34 mouse cellular contexts compared by ENCODE assay signal in the genomic region with DNA sequence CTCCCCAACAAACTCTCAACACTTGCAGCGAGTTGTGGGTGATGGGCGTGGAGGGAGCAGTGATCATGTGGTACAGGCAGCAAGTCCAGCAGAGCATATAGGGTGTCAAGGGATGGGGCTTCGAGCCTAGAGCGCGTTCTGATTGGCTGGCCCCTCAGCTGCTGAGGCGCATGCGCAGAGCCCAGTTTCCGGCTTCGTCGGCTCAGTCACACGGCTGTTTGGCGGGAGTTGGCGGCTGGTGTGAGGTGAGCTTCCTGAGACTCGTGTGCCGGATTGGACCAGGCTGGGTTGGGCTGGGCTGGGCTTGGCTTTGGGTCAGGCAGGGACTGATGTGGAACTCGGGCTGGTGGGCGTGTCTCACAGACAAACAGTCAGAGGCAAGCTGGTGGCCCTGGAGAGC. TPM values are rescaled to one million over a fixed set of nuclear protein-coding genes. Genes with fewer than 3 reads are reported as not detected.
A peak's percentile ranks its signal among the peaks of the same experiment; 100 is the strongest.
DNase-seq lines count a peak whose midpoint lies in the region; ATAC-seq and TF ChIP-seq lines count a peak whose summit lies in the region.
"Had no signal": no experiment of that assay in that cellular context is flagged by ENCODE, and none has a peak within 500 bp of the region (broad histone marks: within the 10 kb centered on the region; RNA-seq: fewer than 3 reads in every experiment).

A gene (plus strand): TSS at position 223 of the 400 bp plus-strand sequence.

- 0 out of 2 replicates have a peak within 1 kb of the TSS, but pooled peaks have one; percentile 8 for H3K27ac ChIP-seq in heart, embryonic 10.5 days
- no peak within 1 kb of the TSS for H3K27ac ChIP-seq in heart, embryonic 11.5 days (ENCODE audit: low read depth, low read length)
- no peak within 1 kb of the TSS for H3K27ac ChIP-seq in stomach, postnatal 0 days (replicated peaks)
- no peak within 1 kb of the TSS for H3K27ac ChIP-seq in hindbrain, embryonic 10.5 days
- H3K27ac ChIP-seq: gastrocnemius, adult 2 months; heart, embryonic 15.5 days; hindbrain, embryonic 13.5 days; kidney, embryonic 15.5 days; layer of hippocampus, adult 2 months; left cerebral cortex, adult 2 months; limb, embryonic 12.5 days had no signal

- no peak within 1 kb of the TSS for H3K4me3 ChIP-seq in heart, embryonic 10.5 days
- H3K4me3 ChIP-seq in heart, embryonic 11.5 days (ENCODE audit: low read depth, low read length) = no peak within 1 kb of the TSS
- no peak within 1 kb of the TSS for H3K4me3 ChIP-seq in stomach, postnatal 0 days (ENCODE audit: low read depth, low read length)
- H3K4me3 ChIP-seq in hindbrain, embryonic 10.5 days = no peak within 1 kb of the TSS
- H3K4me3 ChIP-seq: erythroblast, embryonic 14.5 days; gastrocnemius, adult 2 months; heart, embryonic 15.5 days; hindbrain, embryonic 13.5 days; kidney, embryonic 15.5 days; layer of hippocampus, adult 2 months; left cerebral cortex, adult 2 months; limb, embryonic 12.5 days had no signal

- no peak for DNase-seq in heart, embryonic 10.5 days (ENCODE audit: low spot score)
- peak; percentile 15 for DNase-seq in thymus, postnatal 4 days
- DNase-seq in thymus, adult 18-20 months = no peak
- no peak for DNase-seq in stomach, postnatal 0 days (ENCODE audit: low spot score)
- DNase-seq in hindbrain, embryonic 10.5 days (ENCODE audit: low spot score) = no peak
- no peak for DNase-seq in gastrocnemius, postnatal 10 days
- DNase-seq: adrenal gland, postnatal 10 days; cerebellum, adult 9-10 months; gastrocnemius, adult 2 months; kidney, adult 18-20 months; kidney, postnatal 36 days; liver, postnatal 0 days; lung, postnatal 36 days; right cerebral cortex, postnatal 25 days; spleen, adult 18-20 months; thymus, adult 2 months; thymus, postnatal 36 days had no signal

- peaks cover 13% of the 10 kb centered on the region for H3K4me1 ChIP-seq in heart, embryonic 10.5 days
- no peaks in the 10 kb centered on the region for H3K4me1 ChIP-seq in heart, embryonic 11.5 days (ENCODE audit: control insufficient read depth, insufficient read depth, low read length)
- H3K4me1 ChIP-seq in stomach, postnatal 0 days (replicated peaks; ENCODE audit: control insufficient read depth, insufficient read depth) = no peaks in the 10 kb centered on the region
- H3K4me1 ChIP-seq in hindbrain, embryonic 10.5 days (replicated peaks) = no peaks in the 10 kb centered on the region
- H3K4me1 ChIP-seq: heart, embryonic 15.5 days; hindbrain, embryonic 13.5 days; kidney, embryonic 15.5 days; limb, embryonic 12.5 days had no signal

- no peak within 1 kb of the TSS for H3K9ac ChIP-seq in heart, embryonic 11.5 days (ENCODE audit: low read depth, low read length)
- H3K9ac ChIP-seq in stomach, postnatal 0 days (ENCODE audit: low read length) = no peak within 1 kb of the TSS
- H3K9ac ChIP-seq: heart, embryonic 15.5 days; hindbrain, embryonic 13.5 days; kidney, embryonic 15.5 days; limb, embryonic 12.5 days; liver, postnatal 0 days had no signal

- no peak for TF ChIP-seq CTCF in stomach, postnatal 0 days (IDR thresholded peaks at IDR 0.05; ENCODE audit: low read depth)

- 80% methylated on average over 17 of the region's 17 CpGs for whole genome bisulfite sequencing in heart, embryonic 10.5 days
- 87% methylated on average over 17 of the region's 17 CpGs for WGBS in heart, embryonic 11.5 days (ENCODE audit: insufficient replicate concordance)
- WGBS in stomach, postnatal 0 days = 70% methylated on average over 17 of the region's 17 CpGs
- WGBS in hindbrain, embryonic 10.5 days = 86% methylated on average over 17 of the region's 17 CpGs

- no peak for TF ChIP-seq EP300 in stomach, postnatal 0 days (optimal IDR thresholded peaks at IDR 0.05)

- H3K9me3 ChIP-seq in heart, embryonic 10.5 days = peaks cover 3% of the 10 kb centered on the region; the same call in 1 of the 2 replicates
- no peaks in the 10 kb centered on the region for H3K9me3 ChIP-seq in heart, embryonic 11.5 days (replicated peaks; ENCODE audit: control insufficient read depth, low read length)
- H3K9me3 ChIP-seq in stomach, postnatal 0 days (ENCODE audit: control insufficient read depth, low read length) = no peaks in the 10 kb centered on the region
- H3K9me3 ChIP-seq in hindbrain, embryonic 10.5 days = no peaks in the 10 kb centered on the region
- H3K9me3 ChIP-seq: G1E; heart, embryonic 15.5 days; hindbrain, embryonic 13.5 days; kidney, embryonic 15.5 days; limb, embryonic 12.5 days had no signal

- 0 out of 2 replicates have a peak, but pooled peaks cover 3% of the 10 kb centered on the region for H3K27me3 ChIP-seq in heart, embryonic 10.5 days (ENCODE audit: insufficient read depth, poor library complexity, severe bottlenecking)
- H3K27me3 ChIP-seq in heart, embryonic 11.5 days (ENCODE audit: control insufficient read depth, insufficient read depth, low read length) = no peaks in the 10 kb centered on the region
- H3K27me3 ChIP-seq in stomach, postnatal 0 days (ENCODE audit: control insufficient read depth, insufficient read depth, low read length) = no peaks in the 10 kb centered on the region
- no peaks in the 10 kb centered on the region for H3K27me3 ChIP-seq in hindbrain, embryonic 10.5 days (ENCODE audit: insufficient read depth, poor library complexity, severe bottlenecking)
- H3K27me3 ChIP-seq: hindbrain, embryonic 13.5 days; kidney, embryonic 15.5 days; limb, embryonic 12.5 days had no signal

- no peak for ATAC-seq in heart, embryonic 11.5 days (replicated peaks; ENCODE audit: insufficient number of reproducible peaks, low FRiP score, low TSS enrichment)
- peak; percentile 32; the same call in 1 of the 2 replicates for ATAC-seq in stomach, postnatal 0 days (ENCODE audit: low FRiP score, low TSS enrichment)
- ATAC-seq: forebrain, embryonic 16.5 days; liver, postnatal 0 days; midbrain, embryonic 16.5 days had no signal

- H3K36me3 ChIP-seq in heart, embryonic 10.5 days = no peaks in the 10 kb centered on the region
- no peaks in the 10 kb centered on the region for H3K36me3 ChIP-seq in heart, embryonic 11.5 days (ENCODE audit: control insufficient read depth, insufficient read depth, low read length)
- H3K36me3 ChIP-seq in stomach, postnatal 0 days (ENCODE audit: control insufficient read depth, insufficient read depth, low read length) = no peaks in the 10 kb centered on the region
- H3K36me3 ChIP-seq in hindbrain, embryonic 10.5 days = no peaks in the 10 kb centered on the region
- H3K36me3 ChIP-seq: G1E; heart, embryonic 15.5 days; hindbrain, embryonic 13.5 days; kidney, embryonic 15.5 days; limb, embryonic 12.5 days had no signal

- no peak within 1 kb of the TSS for H3K4me2 ChIP-seq in heart, embryonic 11.5 days
- no peak within 1 kb of the TSS for H3K4me2 ChIP-seq in stomach, postnatal 0 days (replicated peaks; ENCODE audit: low read depth)
- H3K4me2 ChIP-seq: heart, embryonic 15.5 days; hindbrain, embryonic 13.5 days; kidney, embryonic 15.5 days; limb, embryonic 12.5 days; midbrain, embryonic 11.5 days had no signal

RNA-seq across cellular contexts. Expression of the gene that starts here (rescaled TPM):
- 0.28 and 0.71 TPM in 2 replicates for polyA plus RNA-seq in heart, embryonic 10.5 days (2016; fragmentation: Nextera tagmentation; extraction: Ambion mirVana)
- 0.30 and 0.34 TPM in 2 replicates for polyA plus RNA-seq in heart, embryonic 11.5 days (2014; fragmentation: Nextera tagmentation; extraction: Ambion mirVana)
- polyA plus RNA-seq in stomach, postnatal 0 days (2015; fragmentation: Nextera tagmentation; extraction: Ambion mirVana) = 0.34 TPM in 2 replicates
- polyA plus RNA-seq in hindbrain, embryonic 10.5 days (2016; fragmentation: Nextera tagmentation; extraction: Ambion mirVana) = 0.10 and 0.24 TPM in 2 replicates
- total RNA-seq in gastrocnemius, postnatal 10 days (2021) = under 1 TPM; 0.09 TPM
- total RNA-seq: G1E; gastrocnemius, adult 2 months; heart, adult 8-10 months; heart, postnatal 25 days; megakaryocyte, adult 5-6 weeks; neutrophil, adult 5-6 weeks had no signal
- polyA plus RNA-seq: G1E; neural tube, embryonic 11.5 days had no signal

Comparison
In these comparisons a context has a peak if more than half of its experiments do, and no peak if none do; other contexts are left out.
1. Peak in ATAC-seq in stomach, postnatal 0 days; RNA of the gene not detected or under 1 TPM.